Mouse (Mus musculus) neutrophil, adult 59 days (primary cell): ENCODE data around the gene Vmn1r231. TPM values are rescaled to one million over a fixed set of nuclear protein-coding genes. Genes with fewer than 3 reads are reported as not detected.

Source experiments
- total RNA-seq, 2 experiments: library from RNA; stranded (reverse); gene quantifications; 1 replicate in 1 of 2; 2 replicates in 1 of 2; pipeline ENCODE4 v1.2.4; 2023

The Vmn1r231 gene
- not detected for total RNA-seq

GRCm38 (mm10) chr17:20904991-20905390 lies at the start of gene Vmn1r231:
TSS of gene Vmn1r231 (minus strand) at chr17:20905091.

GRCm38 (mm10) chr17:20944985-20945891 lies 40.3 kb upstream of the Vmn1r231 start, which contains the start of gene Ppp2r1a:
TSS of gene Ppp2r1a (plus strand) at chr17:20945311.

GRCm38 (mm10) chr17:20919614-20920013 lies 14.7 kb upstream of the Vmn1r231 start, which contains the start of gene Vmn1r232:
TSS of gene Vmn1r232 (minus strand) at chr17:20919714.

GRCm38 (mm10) chr17:20840144-20840543 lies 64.7 kb downstream of the Vmn1r231 start, which contains the start of gene Vmn1r230:
TSS of gene Vmn1r230 (plus strand) at chr17:20840444.

Other genes starting within 250 kb of the Vmn1r231 start
- gene Vmn1r226, start 222.2 kb downstream of the Vmn1r231 start, total RNA-seq = not detected
- gene Vmn1r227, start 175.2 kb downstream of the Vmn1r231 start, total RNA-seq = not detected
- gene Vmn1r228, start 118.9 kb downstream of the Vmn1r231 start, total RNA-seq = not detected
- gene Vmn1r229, start 93.5 kb downstream of the Vmn1r231 start, total RNA-seq = under 1 TPM in 1 of 2 experiments, not detected in 1; 0.04 TPM
- not detected for gene Vmn1r230, start 64.6 kb downstream of the Vmn1r231 start, total RNA-seq
- gene Vmn1r232, start 14.6 kb upstream of the Vmn1r231 start, total RNA-seq = not detected
- gene Ppp2r1a, start 40.2 kb upstream of the Vmn1r231 start, total RNA-seq = 100 to 1,000 TPM; 232 to 240 TPM
- gene Vmn1r233, start 91.4 kb upstream of the Vmn1r231 start, total RNA-seq = not detected
- 1 to 10 TPM; 6.3 to 7.5 TPM for gene Zfp160, start 103.8 kb upstream of the Vmn1r231 start, total RNA-seq